Mouse (Mus musculus) cerebellum, adult 11-12 months (tissue): ENCODE data around the gene 1700016D06Rik.
"Not testable (repeated sequence)": the region's sequence is repeated elsewhere in the genome, so short reads cannot be mapped to it uniquely, and the experiment has no call there.

Experiments
- DNase-seq: peaks from one replicate; pipeline ENCODE4 v3.0.0; 2022

1700016D06Rik gene

GRCm38 (mm10) chr8:11700060-11701032 is 517 bp downstream of the 1700016D06Rik start:
- DNase-seq, result peak; percentile 58

DNA sequence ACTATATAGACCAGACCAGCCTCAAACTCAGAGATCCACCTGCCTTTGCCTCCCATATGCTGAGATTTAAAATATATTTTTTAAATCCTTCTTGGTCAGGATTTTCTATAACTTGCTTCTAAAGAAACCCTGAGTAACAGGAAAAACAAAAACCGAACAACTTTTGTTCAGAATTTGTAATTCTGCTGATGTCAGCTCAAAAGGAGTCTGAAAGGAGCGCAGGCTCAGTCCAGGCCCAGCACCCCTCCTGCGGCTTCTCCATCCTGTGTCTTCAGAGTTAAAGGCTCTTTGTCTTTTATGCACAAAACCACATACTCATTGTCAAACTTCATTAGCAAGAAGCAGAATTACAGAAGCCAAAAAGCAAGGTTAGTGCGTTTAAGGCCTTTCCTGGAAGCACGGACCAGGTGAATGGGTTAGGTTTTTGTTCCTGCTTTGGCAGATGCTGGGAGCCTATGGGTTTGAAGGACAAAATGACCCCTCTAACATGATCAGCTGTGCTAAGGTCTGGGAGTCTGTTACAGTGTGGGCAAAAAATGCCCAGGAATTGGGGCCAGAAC is 1.3 kb downstream of the 1700016D06Rik start:
- DNase-seq, result no peak

- no peak for DNase-seq
These were observed 3.4 kb downstream of the 1700016D06Rik start for GRCm38 (mm10) chr8:11697467-11697866.

- DNase-seq, result no peak
These were observed 4.7 kb downstream of the 1700016D06Rik start for GRCm38 (mm10) chr8:11696176-11696575.

DNA sequence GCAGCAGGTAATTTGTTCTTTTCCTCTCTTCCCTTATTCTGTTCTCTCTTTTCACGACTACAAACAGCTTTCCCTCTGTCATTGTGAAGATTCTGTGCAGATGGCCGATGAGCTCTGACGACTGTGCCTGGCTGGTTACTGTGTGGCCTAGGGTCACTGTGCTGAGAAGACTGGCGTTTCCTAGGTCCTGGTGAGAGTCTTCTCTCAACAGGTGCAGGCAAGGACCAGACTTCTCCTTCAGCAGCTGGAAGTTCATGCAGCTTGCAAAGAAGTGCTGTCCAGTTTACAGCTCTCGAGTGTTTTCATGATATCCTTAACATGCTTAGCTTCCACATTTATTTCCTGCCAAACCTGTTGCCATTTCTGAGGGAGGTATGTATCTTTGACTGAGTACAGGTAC is 6.9 kb downstream of the 1700016D06Rik start:
- no peak for DNase-seq

GRCm38 (mm10) chr8:11692455-11692854 is 8.4 kb downstream of the 1700016D06Rik start:
- no peak for DNase-seq

- no peak for DNase-seq
These were observed 9.1 kb downstream of the 1700016D06Rik start for GRCm38 (mm10) chr8:11691761-11692160.

- no peak for DNase-seq
These were observed 9.6 kb downstream of the 1700016D06Rik start for GRCm38 (mm10) chr8:11691284-11691683.

DNA sequence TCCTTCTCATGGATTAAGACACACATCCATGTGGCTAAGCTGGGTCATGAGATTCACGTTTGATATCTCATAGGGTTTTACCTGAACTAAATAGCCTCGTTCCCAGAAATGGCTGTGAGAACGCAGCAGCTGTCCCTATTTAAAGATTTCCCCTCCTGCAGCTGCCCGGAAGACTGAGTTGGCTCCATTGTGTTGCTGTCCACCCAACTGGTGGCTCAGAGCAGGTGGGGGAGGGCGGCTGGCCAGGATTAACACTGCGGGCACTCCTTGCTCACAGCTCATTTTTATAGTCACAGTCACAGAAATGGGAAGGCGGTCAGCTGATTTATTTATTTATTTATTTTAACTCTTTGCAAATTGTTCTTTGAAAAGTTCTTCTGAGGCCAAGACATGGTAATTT is 10.9 kb downstream of the 1700016D06Rik start:
- no peak for DNase-seq

DNA sequence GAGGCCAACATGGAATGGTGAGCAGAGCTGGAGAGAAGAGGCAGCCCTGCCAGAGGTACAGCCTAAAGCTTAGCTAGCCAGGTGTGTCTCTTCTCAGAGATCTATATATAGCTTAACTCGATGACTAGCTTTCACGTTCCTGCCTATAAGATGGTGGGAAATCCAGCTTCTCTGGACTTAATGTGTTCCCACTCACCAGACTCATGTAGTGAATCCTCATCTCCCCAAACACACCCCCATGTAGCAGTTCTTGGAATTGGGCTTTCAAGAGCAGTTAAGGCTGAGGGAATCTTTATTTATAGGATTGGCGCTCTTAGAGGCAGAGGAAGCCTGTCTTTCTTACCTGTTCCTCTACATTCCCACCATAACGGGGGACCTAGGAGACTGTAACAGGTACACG is 13.6 kb downstream of the 1700016D06Rik start:
- DNase-seq, result no peak

- DNase-seq, result no peak
These were observed 16.3 kb downstream of the 1700016D06Rik start for GRCm38 (mm10) chr8:11684558-11684957.

GRCm38 (mm10) chr8:11668308-11668707 is 32.6 kb downstream of the 1700016D06Rik start:
- DNase-seq, result no peak

DNA sequence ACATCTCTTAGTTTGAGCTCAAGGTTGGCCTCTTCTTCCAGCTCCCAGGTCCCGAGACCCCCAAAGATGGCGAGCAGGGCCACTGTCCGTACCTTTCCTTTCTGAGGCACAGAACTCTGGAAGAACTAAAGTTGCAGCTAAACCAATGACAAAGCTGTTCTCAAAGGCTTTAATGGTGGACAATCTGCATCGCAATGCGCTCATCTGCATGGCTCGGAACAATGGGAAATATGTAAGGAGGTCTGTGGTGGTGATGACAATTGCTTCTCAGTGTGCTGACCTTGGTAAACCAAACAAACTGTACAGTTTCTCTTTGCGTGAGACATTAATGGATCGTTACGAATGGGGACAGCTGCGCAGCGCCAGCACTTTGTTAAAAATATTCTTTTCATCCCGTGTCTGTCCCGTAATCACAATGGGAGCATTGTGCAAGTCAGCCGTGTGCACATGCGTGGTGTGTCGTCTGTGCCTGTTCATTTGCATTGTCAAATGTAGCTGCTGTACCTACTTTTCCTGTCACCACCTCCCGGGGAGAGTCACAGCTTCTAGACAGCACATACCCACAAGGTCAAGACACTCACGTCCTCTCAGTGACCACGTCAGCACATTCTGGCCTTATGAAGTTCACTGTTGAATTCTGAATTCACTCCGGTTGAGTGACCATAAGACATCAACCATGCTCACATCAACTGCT is 34.7 kb downstream of the 1700016D06Rik start:
- not testable (repeated sequence) for DNase-seq

DNA sequence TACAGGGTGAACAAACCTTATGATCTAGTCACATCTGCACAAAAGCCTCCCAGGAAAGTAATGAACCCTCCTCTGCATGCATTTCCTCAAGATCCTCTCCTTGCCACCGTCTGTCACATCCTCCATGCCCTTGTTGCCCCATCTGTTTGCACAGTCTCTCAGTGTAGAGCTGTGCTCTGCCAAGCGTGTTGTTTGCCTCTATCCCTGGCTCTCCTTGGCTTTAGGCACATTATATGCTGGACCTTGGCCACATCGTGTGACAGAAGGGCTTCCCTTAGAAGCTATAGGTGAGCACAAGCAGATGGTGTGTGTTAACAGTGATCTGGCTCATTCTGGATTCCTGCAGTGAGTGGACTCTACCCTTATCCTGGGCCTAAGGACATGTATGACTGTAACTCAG is 38.9 kb downstream of the 1700016D06Rik start:
- peak; percentile 69 for DNase-seq

DNA sequence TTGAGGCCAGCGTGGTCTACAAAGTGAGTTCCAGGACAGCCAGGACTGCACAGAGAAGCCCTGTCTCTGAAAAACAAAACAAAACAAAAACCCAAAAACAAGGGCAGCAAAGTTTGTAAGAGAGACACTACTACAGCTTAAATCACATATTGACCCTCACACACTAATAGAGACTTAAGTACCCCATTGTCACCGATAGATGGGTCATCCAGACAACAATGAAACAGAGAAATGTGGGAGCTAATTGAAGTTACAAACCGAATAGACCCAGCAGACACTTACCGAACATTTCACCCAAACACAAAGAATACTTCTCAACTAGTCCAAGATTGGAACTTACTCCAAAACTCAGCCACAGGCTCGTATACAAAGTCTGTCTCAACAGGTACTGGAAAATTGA is 50.8 kb downstream of the 1700016D06Rik start:
- no peak for DNase-seq

GRCm38 (mm10) chr8:11643123-11643522 is 57.7 kb downstream of the 1700016D06Rik start:
- DNase-seq, result no peak

DNA sequence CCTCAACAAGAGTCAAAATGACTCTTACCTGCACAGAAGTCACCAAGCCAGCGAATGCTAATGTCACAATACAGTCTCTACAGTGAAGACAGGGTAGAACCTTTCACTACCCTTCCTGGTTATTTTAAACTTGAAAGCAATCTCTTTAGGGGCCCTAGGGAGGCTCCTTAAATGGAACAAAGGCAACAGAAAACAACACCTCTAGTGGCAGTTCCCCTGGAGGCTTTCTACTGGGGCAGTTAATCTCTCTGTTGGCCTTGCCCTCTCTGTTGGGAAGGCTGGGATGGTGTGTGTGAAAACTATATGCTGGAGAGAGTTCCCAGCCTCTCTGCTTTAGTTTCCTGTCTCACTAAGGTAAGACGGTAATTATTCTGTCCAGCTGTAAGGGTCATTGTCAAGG is 60.3 kb downstream of the 1700016D06Rik start:
- DNase-seq, result no peak

GRCm38 (mm10) chr8:11637531-11637930 is 63.3 kb downstream of the 1700016D06Rik start:
- DNase-seq, result no peak

GRCm38 (mm10) chr8:11636324-11637057 is 64.4 kb downstream of the 1700016D06Rik start:
- DNase-seq, result peak; percentile 86

DNA sequence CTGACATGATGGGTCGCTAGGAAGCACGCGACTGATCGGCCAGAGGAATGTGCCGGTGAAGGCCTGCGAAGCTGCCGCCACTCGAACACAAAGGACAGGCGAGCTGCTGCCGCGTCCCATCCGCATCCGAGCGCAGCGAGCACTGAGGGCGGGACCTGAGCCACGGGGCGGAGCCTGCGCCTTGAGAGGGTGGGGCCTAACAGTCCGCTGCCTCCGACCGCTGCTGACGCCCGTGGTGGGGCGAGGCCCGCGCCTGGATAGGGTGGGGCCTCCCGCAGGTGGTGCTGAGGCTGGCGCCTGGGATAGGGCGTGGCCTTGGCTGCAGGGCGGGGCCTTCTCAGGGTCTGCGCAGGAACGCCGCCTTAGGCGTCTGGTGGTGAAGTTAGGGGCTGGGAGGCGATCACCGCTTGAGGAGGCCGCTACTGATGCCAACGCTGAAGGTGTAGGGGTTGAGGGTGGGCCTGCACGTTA is 65.2 kb downstream of the 1700016D06Rik start, which contains the start of gene Ankrd10:
Ankrd10 (minus strand) TSS at position 147 of the 471 bp plus-strand sequence.
- peak; percentile 97 for DNase-seq

GRCm38 (mm10) chr8:11635012-11635577 is 65.8 kb downstream of the 1700016D06Rik start:
- DNase-seq, result peak; percentile 80

GRCm38 (mm10) chr8:11634331-11635011 is 66.4 kb downstream of the 1700016D06Rik start:
- no peak for DNase-seq
